Mouse (Mus musculus) layer of hippocampus, adult 9-11 months (tissue): ENCODE measurements at regions not wholly inside any gene's neighbourhood (a gene's known extent, or its start where the extent isn't known, plus 50 kb on each side); places are given as distances from the start of the nearest gene placed in this dataset.

Experiments used
- DNase-seq: peaks from one replicate; pipeline ENCODE4 v3.0.0; 2022

DNA sequence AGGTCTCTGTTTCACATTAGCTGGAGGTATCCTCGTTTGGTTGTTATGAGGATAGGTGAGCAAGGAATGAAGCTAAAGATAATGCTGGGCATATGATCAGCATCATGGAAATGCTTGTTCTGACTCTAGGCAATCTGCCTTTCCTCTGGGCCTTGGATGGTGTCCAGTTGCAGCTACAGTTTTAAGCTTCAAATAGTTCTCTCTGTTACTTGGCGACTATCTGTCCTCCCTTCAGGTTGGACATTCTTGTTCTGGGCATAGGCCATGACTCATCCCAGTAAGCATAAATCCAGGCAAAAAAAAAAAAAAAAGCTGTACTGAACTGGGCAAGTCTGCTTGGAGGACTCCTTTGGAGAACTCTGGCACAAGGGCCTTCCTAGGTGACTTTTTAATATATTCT, 776.9 kb downstream of the Kcnma1 start:
- peak; percentile 2 for DNase-seq

GRCm38 (mm10) chr14:23198676-23199075, 815.6 kb downstream of the Kcnma1 start:
- no peak for DNase-seq

GRCm38 (mm10) chr14:23194569-23195529, 819.4 kb downstream of the Kcnma1 start:
- DNase-seq, result no peak

DNA sequence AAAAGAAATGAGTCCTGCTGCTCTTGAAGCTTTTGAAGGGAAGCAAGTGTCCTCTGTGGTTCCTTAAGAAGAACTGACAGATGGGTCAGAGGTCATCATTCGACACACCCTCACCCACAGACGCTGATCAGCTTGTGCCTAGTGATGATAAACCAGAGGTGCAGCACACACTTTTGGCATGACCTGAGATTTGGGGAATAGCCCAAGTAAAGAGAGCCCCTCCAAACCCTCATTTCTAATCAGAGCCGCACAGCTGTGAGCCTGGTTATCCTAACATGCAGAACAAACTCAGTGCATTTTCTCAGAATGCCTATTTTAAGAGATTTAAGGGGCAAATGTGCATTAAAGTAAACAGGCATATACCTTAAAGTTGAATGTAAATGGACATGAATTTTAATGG, 821.7 kb downstream of the Kcnma1 start:
- no peak for DNase-seq

DNA sequence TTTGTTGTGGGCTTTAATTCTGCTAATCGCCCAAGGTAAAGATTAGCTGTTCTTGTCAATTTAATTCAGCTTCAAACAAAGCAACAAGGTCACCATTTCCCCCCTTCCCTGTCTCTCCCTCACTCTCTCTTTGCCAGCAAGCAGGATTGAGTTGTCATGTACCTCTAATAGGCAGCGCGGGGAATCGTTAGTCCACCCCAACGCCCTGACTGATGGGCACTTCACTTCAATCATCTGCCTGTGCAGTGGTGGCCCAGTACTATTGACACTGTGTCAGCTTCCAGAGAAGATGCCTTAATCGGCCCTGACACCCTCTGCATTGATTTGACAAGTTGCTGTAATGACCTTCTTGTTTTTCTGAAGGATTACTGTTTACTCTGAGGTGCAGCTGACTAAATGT, 828.9 kb downstream of the Kcnma1 start:
- no peak for DNase-seq

DNA sequence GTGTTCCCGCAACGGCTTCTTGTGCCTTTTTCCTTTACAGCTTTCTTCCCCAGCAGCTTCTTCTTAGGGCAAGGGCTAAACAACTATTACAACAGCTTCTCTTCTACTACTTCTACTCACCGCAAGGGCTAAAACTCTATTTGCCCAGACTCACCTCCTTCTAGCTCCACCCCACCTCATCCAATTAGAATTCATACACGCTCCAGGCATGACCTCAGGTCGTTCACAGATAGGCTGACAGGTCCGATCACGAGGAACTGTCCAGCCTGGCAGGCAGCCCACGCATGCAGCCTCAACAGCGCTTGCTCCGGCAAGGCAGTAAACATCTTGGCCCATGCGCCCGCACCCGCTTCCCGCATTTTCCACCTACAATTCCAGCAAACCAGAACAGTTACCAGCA, 844.9 kb downstream of the Kcnma1 start:
- DNase-seq, result no peak

- DNase-seq, result no peak
Observed at GRCm38 (mm10) chr14:23160567-23160966, 853.7 kb downstream of the Kcnma1 start.

DNA sequence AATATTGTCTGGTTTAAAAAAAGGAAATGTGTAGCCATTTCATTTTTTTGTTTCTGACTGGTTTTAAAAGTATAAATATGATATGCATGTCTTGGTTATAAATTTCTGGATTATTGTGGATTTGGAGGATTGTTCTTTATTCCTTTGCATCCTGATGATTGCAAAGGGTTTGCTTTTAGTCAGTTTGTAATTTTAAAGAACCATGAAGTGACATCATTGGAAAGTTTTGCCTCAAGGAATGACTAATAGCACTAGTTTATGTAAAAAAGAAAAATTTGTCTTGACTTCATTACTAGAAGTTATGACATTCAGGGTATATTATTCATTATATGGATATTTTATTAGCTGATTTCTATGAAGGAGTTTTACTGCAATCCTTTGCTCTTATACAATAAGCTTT, 863.9 kb downstream of the Kcnma1 start:
- no peak for DNase-seq

GRCm38 (mm10) chr14:23146981-23147380, 867.3 kb downstream of the Kcnma1 start:
- DNase-seq, result no peak

GRCm38 (mm10) chr14:23140385-23140784, 873.9 kb downstream of the Kcnma1 start:
- DNase-seq, result no peak

GRCm38 (mm10) chr14:23134723-23135122, 879.6 kb downstream of the Kcnma1 start:
- no peak for DNase-seq

GRCm38 (mm10) chr14:23131736-23132519, 882.4 kb downstream of the Kcnma1 start:
- no peak for DNase-seq

- no peak for DNase-seq
Observed at GRCm38 (mm10) chr14:23115889-23116510, 898.3 kb downstream of the Kcnma1 start.

GRCm38 (mm10) chr14:23114910-23115309, 899.4 kb downstream of the Kcnma1 start:
- DNase-seq, result no peak

DNA sequence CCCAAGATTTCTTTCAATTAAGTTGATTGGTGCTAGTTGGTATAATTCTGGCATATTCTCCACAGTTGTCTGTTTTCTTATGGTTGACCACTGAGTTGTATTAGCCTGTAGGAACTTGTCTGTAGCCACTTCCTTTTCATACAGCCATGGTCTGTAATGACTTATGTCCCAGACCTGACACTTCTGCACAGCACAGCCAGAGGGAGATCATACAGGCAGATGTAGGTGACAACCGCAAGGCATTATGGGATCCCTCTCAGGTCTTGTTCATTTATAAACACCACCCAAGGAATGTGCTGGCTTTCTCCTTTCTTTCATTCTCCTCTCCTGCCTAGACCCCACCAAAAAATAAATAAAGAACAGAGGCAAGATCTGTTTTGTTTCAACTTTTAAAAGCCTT, 899.8 kb downstream of the Kcnma1 start:
- DNase-seq, result no peak

- DNase-seq, result no peak
Observed at GRCm38 (mm10) chr14:23112369-23112768, 901.9 kb downstream of the Kcnma1 start.

DNA sequence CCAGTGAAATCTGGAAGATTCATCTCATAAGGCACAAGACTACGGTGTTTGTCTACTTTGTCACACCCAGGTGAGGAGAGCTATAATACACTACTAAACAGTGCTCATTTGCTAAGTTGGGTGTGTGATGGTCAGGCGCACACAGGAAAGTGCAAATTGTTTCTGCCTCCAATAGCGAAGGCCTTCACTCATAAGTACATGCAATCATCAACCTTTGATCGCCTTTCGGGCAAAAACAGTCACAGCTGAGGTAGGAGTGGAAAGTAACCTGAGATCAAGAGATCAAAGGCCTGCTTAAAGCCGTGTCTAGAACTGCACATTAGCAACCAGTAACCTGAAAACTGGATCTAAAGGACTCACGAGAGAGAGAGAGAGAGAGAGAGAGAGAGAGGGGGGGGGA, 905.7 kb downstream of the Kcnma1 start:
- DNase-seq, result no peak

GRCm38 (mm10) chr14:23107466-23107865, 906.8 kb downstream of the Kcnma1 start:
- DNase-seq, result no peak
